Mouse (Mus musculus) spleen, adult 12 weeks (tissue): Measurements from ENCODE around the gene Mark4.

ENCODE experiments used
- DNase-seq: peaks from one replicate; pipeline ENCODE4 v3.0.0; 2022; ENCODE audit warnings: low spot score

Mark4 gene

DNA sequence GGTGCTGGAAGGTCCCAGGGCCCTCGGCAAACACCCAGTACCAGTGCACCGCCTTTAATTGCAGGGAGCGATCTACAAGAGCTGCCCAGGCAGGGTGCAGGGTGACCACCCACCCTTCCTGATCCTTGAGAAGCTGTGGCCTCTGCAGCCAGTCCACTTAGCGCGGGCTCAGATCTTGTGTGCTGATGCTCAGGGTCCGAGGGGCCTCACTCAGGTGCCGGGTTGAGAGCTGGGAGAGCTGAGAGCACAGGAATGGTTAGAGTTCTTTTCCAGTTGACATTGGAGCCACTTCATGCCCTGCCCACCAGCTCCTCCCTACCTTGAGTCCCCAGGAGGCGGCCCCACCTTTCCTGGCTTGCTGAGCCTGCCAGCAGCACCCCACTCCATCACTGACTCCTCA, 64.1 kb downstream of the Mark4 start:
- no peak for DNase-seq

DNA sequence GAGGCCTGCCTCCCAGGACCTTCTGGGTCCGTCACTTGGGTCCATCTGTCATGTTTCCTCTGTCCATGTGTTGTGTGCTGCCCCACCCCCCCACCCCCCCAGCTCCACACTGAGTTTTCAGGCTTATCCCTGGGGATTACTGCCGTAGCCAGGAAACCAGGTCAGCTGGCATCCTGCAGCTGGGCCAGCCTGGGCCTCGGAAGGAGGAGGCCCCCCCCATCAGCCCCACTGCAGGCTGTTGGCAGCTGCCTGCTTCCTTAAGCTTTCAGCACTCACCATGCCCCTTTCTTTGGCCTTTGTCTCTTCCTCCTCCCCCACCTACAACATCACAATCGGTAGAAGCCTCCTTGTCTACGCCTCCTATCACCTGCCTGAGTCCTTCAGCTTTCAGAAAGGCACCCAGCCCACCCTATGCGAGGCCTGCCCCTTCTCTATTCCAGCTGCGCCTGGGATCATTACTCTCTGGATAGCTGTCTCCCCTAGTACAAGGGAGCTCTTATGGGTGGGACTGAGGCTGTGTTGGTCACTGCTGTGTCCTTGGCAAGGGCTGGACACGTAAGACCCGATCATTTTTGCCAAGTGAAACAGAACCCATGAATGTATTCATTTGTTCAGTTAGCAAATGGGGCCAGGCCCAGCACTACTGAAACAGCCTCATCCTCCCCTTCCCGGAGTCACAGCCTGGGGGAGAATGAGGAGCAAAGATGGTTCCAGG, 69.8 kb downstream of the Mark4 start:
- no peak for DNase-seq

DNA sequence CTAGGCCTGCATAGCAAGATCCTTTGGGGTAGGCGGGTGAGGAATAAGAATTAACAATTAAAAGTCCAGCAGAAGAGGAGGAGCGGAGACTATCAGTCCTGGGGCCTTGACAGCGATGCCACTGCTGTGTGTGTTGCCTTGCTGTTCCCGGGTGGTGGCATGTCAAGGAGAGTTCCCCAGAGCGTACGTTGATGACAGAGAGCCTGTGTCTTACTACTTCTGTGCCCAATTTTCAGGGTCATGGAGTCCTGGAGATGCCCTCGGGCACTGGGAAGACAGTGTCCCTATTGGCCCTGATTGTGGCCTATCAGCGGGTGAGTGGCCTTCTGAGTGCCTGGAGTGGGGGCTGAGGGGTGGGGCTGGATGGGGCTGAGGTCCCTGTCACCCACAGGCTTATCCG, 74.9 kb downstream of the Mark4 start:
- no peak for DNase-seq

DNA sequence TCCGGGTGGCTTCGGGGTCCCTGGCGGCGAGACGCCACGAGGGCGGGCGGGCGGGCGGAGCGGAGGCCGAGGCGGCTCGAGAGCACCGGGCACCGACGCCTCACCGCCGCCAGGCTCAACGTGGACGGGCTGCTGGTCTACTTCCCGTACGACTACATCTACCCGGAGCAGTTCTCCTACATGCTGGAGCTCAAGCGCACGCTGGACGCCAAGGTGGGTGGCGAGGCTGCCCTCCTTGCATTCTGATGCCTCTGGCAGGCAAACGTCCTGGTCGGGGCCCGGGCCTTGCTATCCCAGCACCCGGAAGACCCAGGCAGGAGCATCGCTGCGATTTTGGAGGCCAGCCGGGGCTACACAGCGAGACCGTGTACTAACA, 76.5 kb downstream of the Mark4 start:
- DNase-seq: no peak

DNA sequence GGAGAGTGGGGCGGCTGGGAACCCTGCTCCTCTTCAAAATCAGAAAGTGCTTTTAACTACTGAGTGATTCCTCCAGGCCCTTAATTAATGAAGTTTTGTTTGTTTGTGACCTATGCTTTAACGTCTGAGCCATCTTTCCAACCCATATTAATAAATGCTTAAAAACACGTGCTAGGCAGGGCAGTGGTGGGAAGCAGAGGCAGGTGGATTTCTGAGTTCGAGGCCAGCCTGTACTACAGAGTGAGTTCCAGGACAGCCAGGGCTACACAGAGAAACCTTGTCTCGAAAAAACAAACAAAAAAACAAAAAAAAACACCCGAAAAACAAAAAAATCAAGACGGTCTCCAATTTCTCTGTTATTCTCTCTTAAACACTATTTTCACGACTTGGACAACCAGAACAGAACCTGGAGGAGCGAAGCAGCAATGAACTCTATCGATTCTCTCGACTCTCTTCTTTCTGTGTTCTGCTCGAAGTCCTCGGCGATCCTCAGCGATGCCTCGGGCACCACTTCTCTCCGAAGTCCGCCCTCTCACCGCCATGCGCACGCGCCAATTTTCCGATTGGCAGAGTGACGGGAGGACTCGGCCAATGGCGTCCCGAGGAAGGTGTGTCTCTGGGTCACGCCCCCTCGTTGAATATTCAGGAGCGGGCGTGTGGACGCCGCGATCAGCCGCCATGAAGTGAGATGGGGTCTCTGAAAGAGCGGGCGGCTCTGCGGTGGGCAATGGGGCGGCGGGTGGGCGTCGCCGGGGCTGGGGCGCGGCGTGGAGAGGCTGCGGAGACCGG, 77.0 kb downstream of the Mark4 start, which contains the start of gene Ercc2:
Gene Ercc2, plus strand, starts transcription at position 634 of the 789 bp plus-strand sequence.
- DNase-seq: peak; percentile 98

DNA sequence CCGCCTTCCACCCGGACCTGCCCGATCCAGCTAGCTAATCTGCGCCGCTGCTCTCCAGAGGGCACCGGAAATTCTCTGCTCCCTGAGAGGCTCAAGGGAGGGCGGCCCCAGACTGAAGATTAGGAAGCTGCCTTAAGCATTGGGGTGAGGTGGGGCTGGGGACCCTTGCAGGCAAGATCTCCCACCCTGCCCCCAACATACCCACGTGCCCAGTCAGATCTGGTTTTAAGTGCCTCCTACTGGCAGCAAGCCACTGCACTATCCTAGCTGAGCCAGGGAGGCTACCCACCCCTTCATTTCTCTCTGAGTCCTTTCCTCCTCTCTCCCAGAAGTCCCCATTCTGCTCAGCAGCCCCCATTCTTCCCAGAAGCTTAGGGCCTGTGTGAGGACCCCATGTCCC, 80.6 kb downstream of the Mark4 start:
- DNase-seq: no peak

DNA sequence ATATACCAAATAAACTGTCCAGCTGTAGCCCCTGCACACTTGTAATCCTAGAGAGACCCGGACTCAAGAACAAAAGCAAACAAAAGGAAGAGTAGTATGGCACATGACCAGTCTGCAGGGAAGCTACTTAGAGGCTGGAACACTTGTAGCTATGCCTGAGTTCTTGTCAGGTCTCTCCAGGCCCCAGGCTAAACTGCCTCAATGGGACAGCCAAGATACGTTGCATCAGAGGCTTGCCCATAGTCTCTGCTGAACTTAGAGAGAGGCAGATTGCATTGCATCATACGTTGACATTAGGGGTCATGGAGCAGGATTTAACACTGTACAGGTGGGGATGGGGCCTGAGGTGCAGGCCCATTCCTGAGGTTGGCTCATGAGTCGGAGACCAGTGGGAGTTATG, 82.6 kb downstream of the Mark4 start:
- no peak for DNase-seq

DNA sequence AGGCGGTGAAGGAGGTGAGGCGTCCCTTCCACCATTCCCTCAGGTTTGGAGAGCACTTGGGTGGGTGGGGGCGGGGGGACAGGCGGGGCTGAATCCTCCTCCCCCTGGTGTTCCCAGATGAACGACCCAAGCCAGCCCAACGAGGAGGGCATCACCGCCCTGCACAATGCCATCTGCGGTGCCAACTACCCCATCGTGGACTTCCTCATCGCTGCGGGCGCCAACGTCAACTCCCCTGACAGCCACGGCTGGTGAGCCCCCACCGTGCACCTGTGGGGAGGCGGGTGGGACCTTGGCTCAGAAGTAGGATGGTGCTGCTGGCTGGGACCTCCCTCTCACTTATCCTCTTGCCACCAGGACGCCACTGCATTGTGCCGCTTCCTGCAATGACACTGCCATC, 83.3 kb downstream of the Mark4 start:
- DNase-seq: no peak
